Mouse (Mus musculus): ENCODE results near the gene Btbd18. TPM values are rescaled to one million over a fixed set of nuclear protein-coding genes. Genes with fewer than 3 reads are reported as not detected.

The Btbd18 gene
- polyA plus RNA-seq (2014; fragmentation: Illumina TruSeq; extraction: RNeasy Lipid Tissue Mini Kit (QIAGEN cat#74804); ENCODE audit: low read depth, low replicate concordance): not detected

GRCm38 (mm10) chr2:84658806-84659205, at the start of gene Btbd18:
Gene Btbd18, plus strand, starts transcription at chr2:84659079.

GRCm38 (mm10) chr2:84650464-84651195, 8.2 kb upstream of the Btbd18 start, which contains the start of gene Ctnnd1:
Gene Ctnnd1, minus strand, starts transcription at chr2:84650765.

GRCm38 (mm10) chr2:84670569-84670933, 11.7 kb downstream of the Btbd18 start, which contains the start of gene Selenoh:
Gene Selenoh, minus strand, starts transcription at chr2:84670770.

GRCm38 (mm10) chr2:84677968-84678880, 19.3 kb downstream of the Btbd18 start, which contains the start of the genes Gm28635 and Med19:
Gene Gm28635, minus strand, starts transcription at chr2:84678041.
Gene Med19, plus strand, starts transcription at chr2:84678402.

GRCm38 (mm10) chr2:84679016-84679415, 20.1 kb downstream of the Btbd18 start, which contains the start of gene Tmx2:
Gene Tmx2, minus strand, starts transcription at chr2:84679140.

GRCm38 (mm10) chr2:84714811-84715561, 56.1 kb downstream of the Btbd18 start, which contains the start of gene Zdhhc5:
Gene Zdhhc5, minus strand, starts transcription at chr2:84715180.

Other genes starting within 250 kb of the Btbd18 start
- gene Calcrl, start 233.7 kb upstream of the Btbd18 start, polyA plus RNA-seq (2014; fragmentation: Illumina TruSeq; extraction: RNeasy Lipid Tissue Mini Kit (QIAGEN cat#74804); ENCODE audit: low read depth, low replicate concordance): 12.0 TPM
- 22.1 TPM for gene Tfpi, start 182.3 kb upstream of the Btbd18 start, polyA plus RNA-seq (2014; fragmentation: Illumina TruSeq; extraction: RNeasy Lipid Tissue Mini Kit (QIAGEN cat#74804); ENCODE audit: low read depth, low replicate concordance)
- 89.6 TPM for gene Ctnnd1, start 8.3 kb upstream of the Btbd18 start, polyA plus RNA-seq (2014; fragmentation: Illumina TruSeq; extraction: RNeasy Lipid Tissue Mini Kit (QIAGEN cat#74804); ENCODE audit: low read depth, low replicate concordance)
- 38.3 TPM for gene Selenoh, start 11.7 kb downstream of the Btbd18 start, polyA plus RNA-seq (2014; fragmentation: Illumina TruSeq; extraction: RNeasy Lipid Tissue Mini Kit (QIAGEN cat#74804); ENCODE audit: low read depth, low replicate concordance)
- gene Gm28635, start 19.0 kb downstream of the Btbd18 start, polyA plus RNA-seq (2014; fragmentation: Illumina TruSeq; extraction: RNeasy Lipid Tissue Mini Kit (QIAGEN cat#74804); ENCODE audit: low read depth, low replicate concordance): not detected
- gene Med19, start 19.3 kb downstream of the Btbd18 start, polyA plus RNA-seq (2014; fragmentation: Illumina TruSeq; extraction: RNeasy Lipid Tissue Mini Kit (QIAGEN cat#74804); ENCODE audit: low read depth, low replicate concordance): 27.6 TPM
- 86.7 TPM for gene Tmx2, start 20.1 kb downstream of the Btbd18 start, polyA plus RNA-seq (2014; fragmentation: Illumina TruSeq; extraction: RNeasy Lipid Tissue Mini Kit (QIAGEN cat#74804); ENCODE audit: low read depth, low replicate concordance)
- 52.8 TPM for gene Zdhhc5, start 56.1 kb downstream of the Btbd18 start, polyA plus RNA-seq (2014; fragmentation: Illumina TruSeq; extraction: RNeasy Lipid Tissue Mini Kit (QIAGEN cat#74804); ENCODE audit: low read depth, low replicate concordance)
- gene Clp1, start 68.3 kb downstream of the Btbd18 start, polyA plus RNA-seq (2014; fragmentation: Illumina TruSeq; extraction: RNeasy Lipid Tissue Mini Kit (QIAGEN cat#74804); ENCODE audit: low read depth, low replicate concordance): 16.6 TPM
- 2.2 TPM for gene Ypel4, start 75.0 kb downstream of the Btbd18 start, polyA plus RNA-seq (2014; fragmentation: Illumina TruSeq; extraction: RNeasy Lipid Tissue Mini Kit (QIAGEN cat#74804); ENCODE audit: low read depth, low replicate concordance)
- gene Gm19426, start 84.6 kb downstream of the Btbd18 start, polyA plus RNA-seq (2014; fragmentation: Illumina TruSeq; extraction: RNeasy Lipid Tissue Mini Kit (QIAGEN cat#74804); ENCODE audit: low read depth, low replicate concordance): 4.8 TPM
- 379 TPM for gene Serping1, start 116.4 kb downstream of the Btbd18 start, polyA plus RNA-seq (2014; fragmentation: Illumina TruSeq; extraction: RNeasy Lipid Tissue Mini Kit (QIAGEN cat#74804); ENCODE audit: low read depth, low replicate concordance)
- 23.1 TPM for gene Ube2l6, start 139.7 kb downstream of the Btbd18 start, polyA plus RNA-seq (2014; fragmentation: Illumina TruSeq; extraction: RNeasy Lipid Tissue Mini Kit (QIAGEN cat#74804); ENCODE audit: low read depth, low replicate concordance)
- 0.29 TPM for gene Smtnl1, start 163.6 kb downstream of the Btbd18 start, polyA plus RNA-seq (2014; fragmentation: Illumina TruSeq; extraction: RNeasy Lipid Tissue Mini Kit (QIAGEN cat#74804); ENCODE audit: low read depth, low replicate concordance)
- gene Timm10, start 167.9 kb downstream of the Btbd18 start, polyA plus RNA-seq (2014; fragmentation: Illumina TruSeq; extraction: RNeasy Lipid Tissue Mini Kit (QIAGEN cat#74804); ENCODE audit: low read depth, low replicate concordance): 27.3 TPM
- gene Slc43a1, start 179.8 kb downstream of the Btbd18 start, polyA plus RNA-seq (2014; fragmentation: Illumina TruSeq; extraction: RNeasy Lipid Tissue Mini Kit (QIAGEN cat#74804); ENCODE audit: low read depth, low replicate concordance): 23.5 TPM
- gene Rtn4rl2, start 227.6 kb downstream of the Btbd18 start, polyA plus RNA-seq (2014; fragmentation: Illumina TruSeq; extraction: RNeasy Lipid Tissue Mini Kit (QIAGEN cat#74804); ENCODE audit: low read depth, low replicate concordance): 1.9 TPM